Mouse (Mus musculus) right cerebral cortex, postnatal 10 days (tissue): Measurements from ENCODE around the gene Dpf1.

ENCODE experiments used
- DNase-seq, 2 experiments: peaks; one replicate each; pipeline ENCODE4 v3.0.0; 2021; ENCODE audit warnings: low spot score in 2 of 2

The Dpf1 gene

GRCm38 (mm10) chr7:29288942-29289638, 14.7 kb upstream of the Dpf1 start, which contains the start of gene Ppp1r14a:
Ppp1r14a (plus strand) TSS chr7:29289308.
- peak; percentile 50 to 72 for DNase-seq

GRCm38 (mm10) chr7:29289856-29290255, 13.9 kb upstream of the Dpf1 start:
- DNase-seq: no peak

- no peak for DNase-seq
Observed at GRCm38 (mm10) chr7:29290691-29291485, 12.9 kb upstream of the Dpf1 start.

GRCm38 (mm10) chr7:29291616-29292457, 11.9 kb upstream of the Dpf1 start:
- DNase-seq: peak in 1 of 2 experiments; percentile 46

- no peak for DNase-seq
Observed at GRCm38 (mm10) chr7:29292458-29293098, 11.2 kb upstream of the Dpf1 start.

- no peak for DNase-seq
Observed at GRCm38 (mm10) chr7:29293131-29294065, 10.4 kb upstream of the Dpf1 start.

- no peak for DNase-seq
Observed at GRCm38 (mm10) chr7:29294111-29294761, 9.5 kb upstream of the Dpf1 start.

- no peak for DNase-seq
Observed at GRCm38 (mm10) chr7:29295861-29296647, 7.7 kb upstream of the Dpf1 start.

GRCm38 (mm10) chr7:29296998-29297397, 6.8 kb upstream of the Dpf1 start:
- DNase-seq: peak; percentile 65 to 69

- DNase-seq: peak; percentile 64 to 82
Observed at GRCm38 (mm10) chr7:29301127-29301566, 2.6 kb upstream of the Dpf1 start.

- no peak for DNase-seq
Observed at GRCm38 (mm10) chr7:29302641-29303040, 1.1 kb upstream of the Dpf1 start.

GRCm38 (mm10) chr7:29304463-29305262, 912 bp downstream of the Dpf1 start:
- peak; percentile 63 to 65 for DNase-seq

- peak; percentile 69 to 73 for DNase-seq
Observed at GRCm38 (mm10) chr7:29305263-29305988, 1.7 kb downstream of the Dpf1 start.

- DNase-seq: no peak
Observed at GRCm38 (mm10) chr7:29306108-29306507, 2.4 kb downstream of the Dpf1 start.

- peak in 1 of 2 experiments; percentile 75 for DNase-seq
Observed at GRCm38 (mm10) chr7:29306619-29307018, 2.9 kb downstream of the Dpf1 start.

GRCm38 (mm10) chr7:29307350-29308104, 3.8 kb downstream of the Dpf1 start:
- DNase-seq: peak; percentile 97 to 98
